Mouse (Mus musculus) embryonic facial prominence, embryonic 11.5 days (tissue): ENCODE data around the gene AY358078. TPM values are rescaled to one million over a fixed set of nuclear protein-coding genes. Genes with fewer than 3 reads are reported as not detected.
"Not testable (repeated sequence)": the region's sequence is repeated elsewhere in the genome, so short reads cannot be mapped to it uniquely, and the experiment has no call there.

Source experiments
- ATAC-seq: fragments of 200-750 bp; cut with Nextera tagmentation; replicated peaks from 2 replicates; pipeline ENCODE4 v1.8.0; 2017; ENCODE audit warnings: low read depth; ENCODE audit not compliant: insufficient number of reproducible peaks, low FRiP score, low TSS enrichment
- DNase-seq: peaks from one replicate; pipeline ENCODE4 v3.0.0-alpha.2; 2015; ENCODE audit warnings: low spot score
- H3K27ac ChIP-seq: fragments of 300-500 bp; sonication (generic); replicated peaks from 2 replicates; pipeline ENCODE4 v1.5.1; 2014; ENCODE audit warnings: mild to moderate bottlenecking, low read depth, low read length, control low read depth
- H3K27me3 ChIP-seq: fragments of 300-500 bp; sonication (generic); 2 replicates; pipeline ENCODE4 v1.6.1; 2014; ENCODE audit warnings: mild to moderate bottlenecking, low read length, moderate library complexity, mixed read lengths; ENCODE audit not compliant: control insufficient read depth, insufficient read depth
- H3K36me3 ChIP-seq: fragments of 300-500 bp; sonication (generic); replicated peaks from 2 replicates; pipeline ENCODE4 v1.6.1; 2014; ENCODE audit warnings: low read depth, mild to moderate bottlenecking, low read length, moderate library complexity, mixed read lengths; ENCODE audit not compliant: control insufficient read depth, insufficient read depth
- H3K4me1 ChIP-seq: fragments of 300-500 bp; sonication (generic); 2 replicates; pipeline ENCODE4 v1.6.1; 2014; ENCODE audit warnings: low read length, mixed read lengths; ENCODE audit not compliant: control insufficient read depth, insufficient read depth
- H3K4me2 ChIP-seq: fragments of 300-500 bp; sonication (generic); 2 replicates; pipeline ENCODE4 v1.6.1; 2014; ENCODE audit warnings: low read depth, mild to moderate bottlenecking, control low read depth, low read length, moderate library complexity
- H3K4me3 ChIP-seq: fragments of 300-500 bp; sonication (generic); 2 replicates; pipeline ENCODE4 v1.5.1; 2014; ENCODE audit warnings: low read depth, low read length, control low read depth
- H3K9ac ChIP-seq: fragments of 300-500 bp; sonication (generic); replicated peaks from 2 replicates; pipeline ENCODE4 v1.6.1; 2014; ENCODE audit warnings: mild to moderate bottlenecking, control low read depth, low read length
- H3K9me3 ChIP-seq: fragments of 300-500 bp; sonication (generic); replicated peaks from 2 replicates; pipeline ENCODE4 v1.6.1; 2016; ENCODE audit warnings: mild to moderate bottlenecking, low read length, inconsistent platforms, mixed read lengths; ENCODE audit not compliant: control insufficient read depth
- WGBS: fragments of 180-500 bp; shearing (Covaris S2); extraction: QIAGEN DNeasy Blood & Tissue Kit; methylation state at CpG from one replicate; pipeline ENCODE4 v1.1.7; 2014; 5-methylcytosine and 5-hydroxymethylcytosine counted together
- polyA plus RNA-seq: library from polyadenylated mRNA; unstranded; fragments of >200 nt; fragmentation: Nextera tagmentation; extraction: Ambion mirVana; gene quantifications from 2 replicates; pipeline ENCODE4 v1.2.1, GENCODE M21; 2014

Gene AY358078
- polyA plus RNA-seq, 1 experiment from 2014 or later: not detected

DNA sequence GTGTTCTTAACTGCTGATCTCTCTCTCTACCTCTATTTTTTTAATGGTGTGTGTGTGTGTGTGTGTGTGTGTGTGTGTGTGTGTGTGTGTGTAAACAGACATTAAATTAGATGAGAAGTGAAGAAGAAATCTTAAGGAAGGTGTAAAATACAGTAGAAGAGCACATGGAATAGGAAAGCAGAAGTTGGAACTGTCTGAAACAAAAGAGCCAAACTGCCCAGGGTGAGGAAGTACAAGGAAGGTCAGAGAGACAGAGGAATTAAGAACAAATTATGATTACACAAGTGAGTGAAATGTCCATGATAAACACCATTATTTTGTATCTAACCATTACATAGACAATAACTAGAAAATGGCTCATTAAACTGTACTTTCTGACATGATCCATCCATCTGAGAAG lies 44.0 kb downstream of the AY358078 start:
- ATAC-seq (no peak), DNase-seq (no peak)

GRCm38 (mm10) chr14:51846566-51846965 lies 46.7 kb downstream of the AY358078 start:
- Histone ChIP-seq H3K4me3 (no peak overlapping the region), H3K9ac (no peak overlapping the region), H3K9me3 (no peaks in the 10 kb centered on the region), H3K27me3 (no peaks in the 10 kb centered on the region), H3K36me3 (no peaks in the 10 kb centered on the region), H3K27ac (no peak overlapping the region), H3K4me1 (no peaks in the 10 kb centered on the region), H3K4me2 (no peak overlapping the region)
- no peak; the same call in 1 of the 2 replicates for ATAC-seq
- WGBS: 80% methylated on average over 3 of the region's 3 CpGs
- no peak for DNase-seq

More for the DNA sequence above, 44.0 kb downstream of the AY358078 start:
- H3K4me2 ChIP-seq: no peak overlapping the region
- H3K4me3 ChIP-seq: no peak overlapping the region
- no peak overlapping the region for H3K27ac ChIP-seq
- no peaks in the 10 kb centered on the region for H3K27me3 ChIP-seq
- no peak overlapping the region for H3K9ac ChIP-seq
- H3K4me1 ChIP-seq: no peaks in the 10 kb centered on the region
- no peaks in the 10 kb centered on the region for H3K36me3 ChIP-seq
- no peaks in the 10 kb centered on the region for H3K9me3 ChIP-seq

- H3K9me3 ChIP-seq, H3K27ac ChIP-seq, H3K4me2 ChIP-seq, H3K27me3 ChIP-seq, ATAC-seq, H3K36me3 ChIP-seq, H3K4me3 ChIP-seq, H3K9ac ChIP-seq, H3K4me1 ChIP-seq: not testable (repeated sequence)
- 45% methylated on average over 3 of the region's 3 CpGs for WGBS
- peak; percentile 51 for DNase-seq
Observed at GRCm38 (mm10) chr14:51851006-51851405, 51.2 kb downstream of the AY358078 start.

DNA sequence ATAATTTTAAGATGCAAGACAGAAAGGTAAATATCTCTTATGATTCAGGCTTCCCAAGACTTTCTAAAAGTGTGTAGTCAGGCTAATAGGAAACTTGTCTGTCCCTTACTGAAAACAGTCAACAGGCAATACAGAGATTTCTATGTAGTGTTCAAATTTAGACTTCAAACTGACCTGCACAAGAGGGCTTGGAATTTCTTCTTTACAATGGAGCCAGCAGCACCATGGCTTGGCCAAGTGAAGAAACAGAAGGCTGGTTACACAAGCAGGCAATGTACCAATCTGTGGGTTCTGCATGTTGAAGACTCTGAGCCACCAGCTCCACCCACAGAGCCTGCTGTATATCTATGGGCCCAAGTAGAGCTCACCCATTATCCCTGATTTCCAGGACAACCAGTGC lies 53.6 kb downstream of the AY358078 start, which contains the start of gene Ear6:
TSS of gene Ear6 (plus strand) at position 301 of the 400 bp plus-strand sequence.
- H3K9me3 ChIP-seq: no peaks in the 10 kb centered on the region
- ATAC-seq: no peak
- H3K36me3 ChIP-seq: no peaks in the 10 kb centered on the region
- DNase-seq: no peak
- H3K4me2 ChIP-seq: no peak within 1 kb of the TSS
- no peaks in the 10 kb centered on the region for H3K27me3 ChIP-seq
- no peak within 1 kb of the TSS for H3K9ac ChIP-seq
- no peak within 1 kb of the TSS for H3K4me3 ChIP-seq
- H3K4me1 ChIP-seq: no peaks in the 10 kb centered on the region
- no peak within 1 kb of the TSS for H3K27ac ChIP-seq

DNA sequence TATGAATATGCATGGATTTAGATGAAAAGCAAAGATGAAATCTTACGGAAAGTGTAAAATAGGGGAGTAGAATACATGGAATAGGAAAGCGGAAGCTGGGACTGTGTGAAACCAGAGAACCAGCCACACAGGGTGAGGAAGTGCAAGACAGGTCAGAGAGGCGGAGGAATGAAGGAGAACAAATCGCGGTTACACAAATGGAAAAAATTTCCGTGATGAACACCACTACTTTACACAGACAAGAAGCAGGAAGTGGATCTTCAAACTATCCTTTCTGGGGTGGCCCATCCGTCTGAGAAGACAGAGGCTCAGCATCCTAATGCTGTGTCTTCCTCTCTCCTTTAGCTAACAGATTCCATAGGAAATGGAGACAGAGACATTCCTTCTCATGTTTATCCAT lies 55.4 kb downstream of the AY358078 start:
- 75% methylated on average over 7 of the region's 7 CpGs for WGBS
- H3K9me3 ChIP-seq, H3K27me3 ChIP-seq, ATAC-seq, H3K27ac ChIP-seq, H3K4me2 ChIP-seq, H3K36me3 ChIP-seq, H3K9ac ChIP-seq, H3K4me3 ChIP-seq, H3K4me1 ChIP-seq, DNase-seq: not testable (repeated sequence)

GRCm38 (mm10) chr14:51863603-51864002 lies 63.8 kb downstream of the AY358078 start:
- WGBS: 6% methylated on average over 1 of the region's 1 CpGs
- not testable (repeated sequence) for H3K9ac ChIP-seq, H3K36me3 ChIP-seq, ATAC-seq, H3K9me3 ChIP-seq, H3K27me3 ChIP-seq, H3K4me1 ChIP-seq, H3K4me3 ChIP-seq, H3K4me2 ChIP-seq, H3K27ac ChIP-seq
- peak; percentile 35 for DNase-seq

- Histone ChIP-seq H3K36me3 (no peaks in the 10 kb centered on the region), H3K27me3 (no peaks in the 10 kb centered on the region), H3K9me3 (no peaks in the 10 kb centered on the region), H3K9ac (no peak overlapping the region), H3K4me1 (no peaks in the 10 kb centered on the region), H3K27ac (no peak overlapping the region), H3K4me3 (no peak overlapping the region), H3K4me2 (no peak overlapping the region)
- DNase-seq (no peak), ATAC-seq (no peak)
- WGBS: 84% methylated on average over 2 of the region's 2 CpGs
Observed at GRCm38 (mm10) chr14:51870756-51871155, 70.9 kb downstream of the AY358078 start.

DNA sequence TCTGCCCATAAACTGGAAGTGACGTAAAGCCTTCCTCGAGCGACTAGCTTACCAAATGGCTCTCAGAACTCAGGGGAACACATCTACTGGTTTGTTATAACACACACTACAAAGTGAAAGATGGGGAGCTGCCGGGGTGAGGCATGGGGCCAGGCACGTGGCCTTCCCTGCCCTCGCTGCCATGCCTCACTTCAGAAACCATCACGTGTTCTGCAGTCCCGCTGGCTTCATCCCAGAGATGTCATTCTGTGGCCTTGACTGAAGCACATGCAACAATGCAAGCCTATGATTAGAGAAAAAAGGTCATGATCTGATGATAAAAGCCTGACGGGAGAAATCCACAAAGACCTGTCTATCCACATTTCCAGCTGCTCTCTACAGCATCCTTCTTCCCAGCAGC lies 71.9 kb downstream of the AY358078 start:
- Histone ChIP-seq H3K4me3 (no peak overlapping the region), H3K9me3 (no peaks in the 10 kb centered on the region), H3K4me2 (no peak overlapping the region), H3K36me3 (no peaks in the 10 kb centered on the region), H3K4me1 (no peaks in the 10 kb centered on the region), H3K9ac (no peak overlapping the region), H3K27ac (no peak overlapping the region), H3K27me3 (no peaks in the 10 kb centered on the region)
- no peak for ATAC-seq
- no peak for DNase-seq
- WGBS: 80% methylated on average over 9 of the region's 9 CpGs
